Mouse (Mus musculus): ENCODE results near the gene Amn.

The Amn gene

DNA sequence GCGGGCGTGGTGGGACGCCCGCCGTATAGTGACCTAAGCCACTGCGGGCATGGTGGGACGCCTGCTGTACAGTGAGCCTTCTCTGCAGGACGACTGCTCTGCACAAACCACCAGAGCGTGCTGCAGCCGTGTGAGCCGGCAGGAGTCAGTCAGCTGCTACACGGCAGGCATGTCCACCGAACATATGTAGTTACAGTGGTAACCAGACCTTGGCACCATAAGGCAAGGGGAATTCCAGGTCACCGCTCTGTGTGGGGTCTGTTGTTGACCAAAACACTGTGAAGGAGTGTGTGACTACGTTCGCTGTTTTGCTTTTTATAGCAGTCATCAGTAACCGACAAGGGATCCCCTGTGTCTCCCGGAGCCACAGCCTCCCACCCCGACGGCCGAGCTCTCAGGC lies 53.6 kb downstream of the Amn start:
- DNase-seq (ENCODE audit: low spot score): no peak

DNA sequence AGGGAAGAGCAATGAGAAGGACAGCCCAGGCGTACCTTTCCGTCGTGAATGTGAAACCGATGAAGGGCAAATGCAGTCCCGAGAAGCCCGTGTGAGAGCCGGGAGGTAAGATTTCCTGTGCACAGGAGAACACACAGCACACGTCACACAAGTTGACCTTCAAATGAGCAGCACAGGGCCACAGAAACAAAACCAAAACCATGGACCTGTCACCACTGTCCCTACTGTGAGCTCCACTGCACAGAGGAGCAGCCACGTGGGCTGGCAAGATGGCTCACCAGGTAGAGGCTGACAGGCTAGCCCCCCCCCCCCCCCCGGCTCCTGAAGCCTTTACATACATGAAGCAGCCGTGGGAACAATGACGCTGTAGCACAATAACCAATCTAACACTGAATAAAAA lies 54.1 kb downstream of the Amn start:
- no peak for DNase-seq (ENCODE audit: low spot score)

DNA sequence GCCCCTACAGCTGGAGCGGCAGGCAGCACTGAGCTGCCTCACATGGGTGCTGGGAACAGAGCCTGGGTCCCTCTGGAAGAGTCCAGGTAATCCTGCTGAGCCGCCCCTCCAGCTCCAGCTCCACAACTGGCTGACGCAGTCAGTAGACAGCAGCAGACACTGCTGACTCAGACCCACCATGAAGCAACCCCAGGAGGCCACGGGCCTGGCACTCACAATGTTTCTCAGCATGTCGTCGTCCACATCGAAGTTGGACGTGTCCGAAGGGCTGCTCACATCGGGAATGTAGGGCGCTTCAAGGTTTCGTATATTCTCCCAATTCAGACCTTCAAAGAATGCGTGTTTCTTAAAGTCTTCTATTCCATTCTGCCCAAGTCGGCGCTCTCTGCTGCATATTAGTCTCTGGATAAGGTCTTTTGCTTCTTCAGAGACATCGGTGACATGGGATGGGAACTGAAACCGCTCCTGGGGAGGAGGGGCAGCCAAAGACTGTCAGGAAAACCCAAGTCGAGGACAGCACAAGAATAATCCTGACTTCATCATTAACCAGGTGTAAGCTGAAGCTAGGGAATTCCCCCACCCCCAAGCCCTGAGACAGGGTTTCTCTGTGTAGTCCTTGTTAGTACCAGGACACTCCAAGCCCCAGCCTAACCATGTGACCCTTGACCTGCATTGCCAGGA lies 55.0 kb downstream of the Amn start:
- DNase-seq (ENCODE audit: low spot score): peak; percentile 40
